Mouse (Mus musculus): ENCODE data around the gene Zc3hav1.

Zc3hav1 gene

DNA sequence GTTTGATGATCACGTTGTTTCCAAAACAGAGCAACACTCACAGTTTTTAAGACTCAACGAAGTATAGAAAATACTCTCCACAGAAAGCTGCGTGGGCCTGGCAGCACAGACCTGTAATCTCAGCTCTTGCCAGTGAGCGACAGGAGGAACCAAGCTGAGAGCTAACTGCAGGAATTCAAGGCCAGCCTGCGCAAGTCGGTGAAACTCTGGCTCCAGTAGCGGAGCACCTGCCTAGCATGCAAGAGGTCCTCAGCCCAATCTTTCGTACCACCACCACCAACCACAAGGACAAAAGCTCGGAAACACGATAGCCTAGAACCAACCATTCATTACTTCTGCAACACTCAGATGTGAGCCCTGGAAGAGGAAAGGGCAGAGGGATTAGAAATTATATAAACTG lies 2.0 kb downstream of the Zc3hav1 start:
- DNase-seq (ENCODE audit: low spot score in 2 of 2): peak in 1 of 2 experiments; percentile 47

DNA sequence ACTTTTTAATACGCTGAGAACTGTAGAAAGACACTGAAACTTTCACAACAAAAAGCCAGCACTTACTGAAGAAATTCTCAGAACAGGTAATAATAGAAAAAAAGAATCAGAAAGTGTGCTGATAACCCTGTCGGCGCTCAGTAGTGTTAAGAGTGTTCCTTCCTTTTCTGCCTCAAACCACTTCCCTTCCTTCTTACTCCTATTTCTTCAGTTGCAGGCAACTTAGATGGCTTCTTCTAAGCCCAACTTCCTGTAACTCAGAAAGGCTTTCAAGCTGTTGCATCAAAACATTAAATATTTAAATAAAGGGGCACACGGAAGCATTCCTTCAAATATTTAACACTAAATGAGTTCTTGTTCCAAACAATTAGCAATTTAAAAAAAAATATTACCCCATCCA lies 2.5 kb downstream of the Zc3hav1 start:
- DNase-seq (ENCODE audit: low spot score in 2 of 2): no peak

DNA sequence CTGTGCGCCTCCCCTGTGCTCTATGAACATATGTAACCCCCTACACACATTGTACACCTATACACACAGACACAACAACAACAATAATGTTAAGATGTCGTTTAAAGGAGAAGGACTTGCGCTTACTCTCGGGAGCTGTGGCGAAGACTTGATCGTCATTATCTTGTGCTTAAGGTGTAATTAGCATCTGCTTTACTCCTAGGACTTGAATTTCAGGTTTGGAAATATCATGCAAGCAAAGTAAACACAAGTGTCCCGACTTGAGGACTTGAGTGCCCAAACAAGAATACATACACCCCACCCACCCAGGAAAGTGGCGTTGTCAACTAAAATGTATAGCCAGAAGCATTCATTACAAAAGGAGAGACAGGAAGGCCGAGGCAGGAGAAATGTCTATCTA lies 4.6 kb downstream of the Zc3hav1 start:
- no peak for DNase-seq (ENCODE audit: low spot score in 2 of 2)

DNA sequence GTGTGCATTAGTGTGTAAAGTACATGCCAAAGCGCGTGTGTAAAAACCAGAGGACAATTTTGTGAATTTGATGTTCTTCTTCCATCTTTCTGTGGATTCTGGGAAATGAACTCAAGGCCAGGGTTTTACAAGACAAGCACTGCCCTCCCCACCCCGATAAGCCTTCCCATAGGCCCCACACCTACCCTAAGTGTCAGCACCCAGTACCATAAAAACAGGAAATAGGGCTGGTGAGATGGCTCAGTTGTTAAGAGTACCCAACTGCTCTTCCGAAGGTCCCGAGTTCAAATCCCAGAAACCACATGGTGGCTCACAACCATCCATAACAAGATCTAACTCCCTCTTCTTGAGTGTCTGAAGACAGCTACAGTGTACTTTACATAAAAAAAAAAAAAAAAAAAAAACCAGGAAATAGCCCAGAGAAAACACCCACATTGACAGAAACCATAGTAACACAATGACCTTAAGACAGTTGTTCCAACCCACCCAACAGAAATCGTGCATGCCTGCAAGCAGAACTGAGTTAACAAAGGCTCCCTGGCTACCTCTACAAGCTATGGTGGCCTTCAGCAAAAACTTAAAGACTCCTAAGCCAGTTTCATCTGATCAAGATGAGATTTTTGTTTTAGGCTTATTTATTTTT lies 5.5 kb downstream of the Zc3hav1 start:
- no peak for DNase-seq (ENCODE audit: low spot score in 2 of 2)

DNA sequence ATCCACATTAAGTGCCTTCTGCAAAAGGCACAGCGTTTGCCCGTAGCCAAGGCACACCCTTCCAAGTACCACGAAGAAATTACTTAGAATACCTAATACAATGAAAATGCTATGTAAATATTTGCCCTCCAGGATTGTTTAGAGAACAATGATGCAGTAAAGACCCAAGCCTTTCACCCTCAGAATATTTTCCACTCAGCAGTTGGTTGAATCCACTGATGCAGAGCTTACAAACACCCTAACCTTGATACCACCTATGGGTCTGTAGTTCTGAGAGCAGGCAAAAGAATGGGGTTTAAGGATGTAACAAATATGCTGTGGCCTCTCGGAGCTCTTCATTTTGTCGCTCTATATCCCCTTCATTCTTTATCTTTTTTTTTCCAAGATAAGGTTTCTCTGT lies 6.5 kb downstream of the Zc3hav1 start:
- no peak for DNase-seq (ENCODE audit: low spot score in 2 of 2)

DNA sequence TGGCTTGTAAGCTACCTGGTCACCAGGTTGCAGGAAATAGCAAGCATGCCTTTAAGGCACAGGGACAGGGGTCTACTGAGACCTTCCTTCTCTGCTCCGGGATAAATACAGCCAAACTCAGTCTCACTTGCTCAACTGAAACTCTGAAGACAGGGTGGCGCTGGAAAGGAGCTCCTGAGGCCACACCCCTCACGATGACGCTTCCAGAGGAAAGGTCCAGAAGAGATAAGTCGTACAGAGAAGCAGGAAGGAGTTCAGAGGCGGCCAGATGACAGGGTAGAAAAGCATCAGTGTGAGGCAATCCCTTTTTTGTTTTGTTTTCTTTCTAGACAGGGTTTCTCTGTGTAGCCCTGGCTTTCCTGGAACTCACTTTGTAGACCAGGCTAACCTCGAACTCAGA lies 8.6 kb downstream of the Zc3hav1 start:
- peak; percentile 70 to 90 for DNase-seq (ENCODE audit: low spot score in 2 of 2)

DNA sequence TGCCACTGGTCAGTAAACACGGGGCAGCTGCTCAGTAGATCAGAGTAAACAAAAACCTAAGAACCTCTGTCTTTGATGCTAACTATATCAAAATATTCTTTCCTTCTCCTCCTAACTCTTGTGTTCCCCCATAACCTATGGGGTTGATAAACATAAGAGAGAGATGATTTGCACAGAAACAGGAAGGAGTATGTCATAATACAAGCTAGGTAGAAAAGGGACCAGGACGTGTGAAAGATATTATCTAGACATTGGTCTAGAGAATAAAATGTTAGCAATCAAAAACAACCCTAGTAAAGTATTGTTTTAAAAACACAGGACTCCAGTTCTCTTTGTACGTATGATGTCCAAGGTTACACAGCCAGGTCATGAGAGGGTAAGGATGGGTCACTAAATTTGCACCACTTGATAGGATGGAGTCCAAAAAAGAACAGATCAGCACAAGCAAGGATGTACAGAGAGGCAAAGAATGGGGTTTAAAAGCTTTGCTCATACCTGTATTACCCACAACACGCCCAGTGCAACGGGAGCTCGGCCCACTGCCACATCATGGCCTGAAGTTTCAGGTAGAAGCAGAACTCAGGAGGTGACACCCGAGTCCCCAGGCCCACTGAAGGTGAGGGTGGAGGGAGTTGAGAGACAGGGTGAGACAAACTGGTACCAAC lies 10.3 kb downstream of the Zc3hav1 start:
- DNase-seq (ENCODE audit: low spot score in 2 of 2): no peak

DNA sequence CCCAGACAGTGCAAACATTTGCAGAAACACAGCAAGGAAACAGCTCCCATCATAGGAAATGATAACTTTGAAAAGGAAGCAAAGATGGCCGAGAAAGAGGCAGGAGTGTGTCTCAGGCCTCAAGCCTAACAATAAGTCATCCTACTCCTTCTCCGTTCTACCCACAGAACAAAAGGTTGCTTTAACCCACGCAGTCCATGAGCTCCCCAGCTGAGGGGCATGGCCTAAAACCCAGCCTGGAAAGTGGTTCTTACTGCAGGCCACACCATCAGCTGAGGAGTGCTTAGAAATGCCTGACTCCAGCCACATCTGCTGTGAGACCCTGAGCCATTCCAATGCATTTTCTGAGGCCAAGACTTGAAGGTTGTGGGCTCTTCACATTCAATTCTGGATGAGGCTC lies 10.8 kb downstream of the Zc3hav1 start:
- DNase-seq (ENCODE audit: low spot score in 2 of 2): no peak

DNA sequence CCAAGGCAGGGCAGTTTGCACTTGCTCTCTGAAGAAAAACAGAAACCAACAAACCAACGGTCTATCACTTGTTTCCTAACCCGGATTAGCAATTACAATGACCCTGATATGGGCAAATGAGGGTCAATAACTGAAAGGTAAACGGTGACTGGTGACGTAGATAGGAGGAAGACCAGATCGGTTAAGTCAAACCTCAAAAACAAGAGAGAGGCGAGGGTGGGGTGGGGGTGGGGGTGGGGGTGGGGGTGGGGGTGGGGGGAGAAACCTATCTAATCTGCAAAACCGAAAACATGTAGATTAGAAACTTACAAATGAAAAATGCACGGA lies 11.8 kb downstream of the Zc3hav1 start:
- DNase-seq (ENCODE audit: low spot score in 2 of 2): no peak

DNA sequence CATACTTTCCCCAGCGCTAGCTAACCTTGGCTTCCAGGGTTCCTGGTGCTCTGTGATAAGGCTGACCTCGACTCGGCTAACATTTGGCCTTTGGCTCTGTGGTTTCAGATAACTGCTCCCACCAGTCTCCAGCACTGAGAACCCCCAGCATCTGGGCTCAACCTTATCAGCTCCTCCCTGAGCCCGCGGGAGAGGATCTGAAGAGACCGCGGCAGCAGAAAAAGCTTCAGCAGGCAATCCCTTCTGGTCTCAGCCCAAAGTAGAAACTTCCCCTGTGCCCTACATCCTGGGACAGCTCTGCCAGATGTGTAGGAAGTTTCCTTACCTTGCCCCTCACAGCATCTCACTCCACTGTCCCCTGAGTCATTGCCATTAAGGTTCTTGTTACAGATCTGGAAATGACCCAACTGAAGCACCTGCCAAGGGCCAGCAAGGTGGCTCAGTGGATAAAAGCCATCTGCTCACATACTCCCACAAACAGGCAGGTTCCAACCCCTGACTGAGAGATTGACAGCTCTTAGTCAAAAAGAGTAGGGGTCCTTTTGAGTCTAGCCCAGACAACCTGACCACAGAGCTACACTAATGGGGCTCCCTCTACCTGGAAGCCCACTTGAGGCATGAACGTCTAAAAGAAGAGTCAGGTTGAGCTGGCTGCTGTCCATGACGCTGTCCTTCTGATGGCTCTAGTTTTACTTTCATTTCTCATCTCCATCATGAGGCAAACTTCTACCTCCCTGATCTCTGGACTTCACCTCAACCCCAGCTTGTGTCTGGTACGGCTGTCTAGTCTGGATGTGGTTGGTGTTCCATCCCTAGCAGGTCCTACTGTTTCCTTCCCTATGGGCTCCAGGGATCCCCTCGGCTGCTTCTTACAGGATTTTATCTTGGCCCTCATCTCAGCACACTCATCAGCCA lies 12.4 kb downstream of the Zc3hav1 start:
- DNase-seq (ENCODE audit: low spot score in 2 of 2): peak; percentile 67 to 73

DNA sequence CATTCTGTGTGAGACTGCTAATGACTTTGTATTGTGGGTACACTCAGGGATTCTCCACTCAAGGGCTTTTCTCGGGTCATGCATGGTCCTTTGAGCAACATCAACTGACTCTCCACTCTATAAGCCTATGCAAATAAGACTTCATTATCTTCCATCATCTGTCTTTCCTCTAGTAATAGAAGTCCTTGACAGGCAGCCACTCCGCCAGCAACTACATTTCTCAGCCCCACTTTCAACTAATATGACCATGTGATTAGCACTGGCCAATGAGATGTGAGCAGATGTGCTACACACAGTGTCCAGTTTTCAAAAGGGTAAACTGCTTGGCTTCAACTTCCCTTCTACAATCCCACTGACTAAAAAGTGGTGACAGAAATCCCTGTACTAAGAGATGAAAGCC lies 15.3 kb downstream of the Zc3hav1 start:
- DNase-seq (ENCODE audit: low spot score in 2 of 2): no peak

DNA sequence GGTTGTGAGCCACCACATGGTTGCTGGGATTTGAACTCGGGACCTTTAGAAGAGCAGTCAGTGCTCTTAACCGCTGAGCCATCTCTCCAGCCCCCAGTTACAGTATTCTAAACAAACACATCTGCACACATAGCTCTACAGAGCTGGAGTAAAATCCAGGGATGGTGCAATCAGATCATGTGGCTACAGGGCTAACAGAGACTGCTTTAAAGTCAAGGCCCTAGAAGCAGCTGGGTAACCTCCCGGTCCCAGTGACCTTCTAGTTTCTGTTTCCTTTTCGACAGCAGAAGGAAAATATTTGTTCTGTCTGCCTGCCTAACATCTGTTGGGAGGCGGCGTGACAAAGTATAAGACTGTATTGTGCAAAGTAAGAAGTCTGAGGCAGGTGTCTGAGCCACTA lies 16.5 kb downstream of the Zc3hav1 start:
- no peak for DNase-seq (ENCODE audit: low spot score in 2 of 2)

DNA sequence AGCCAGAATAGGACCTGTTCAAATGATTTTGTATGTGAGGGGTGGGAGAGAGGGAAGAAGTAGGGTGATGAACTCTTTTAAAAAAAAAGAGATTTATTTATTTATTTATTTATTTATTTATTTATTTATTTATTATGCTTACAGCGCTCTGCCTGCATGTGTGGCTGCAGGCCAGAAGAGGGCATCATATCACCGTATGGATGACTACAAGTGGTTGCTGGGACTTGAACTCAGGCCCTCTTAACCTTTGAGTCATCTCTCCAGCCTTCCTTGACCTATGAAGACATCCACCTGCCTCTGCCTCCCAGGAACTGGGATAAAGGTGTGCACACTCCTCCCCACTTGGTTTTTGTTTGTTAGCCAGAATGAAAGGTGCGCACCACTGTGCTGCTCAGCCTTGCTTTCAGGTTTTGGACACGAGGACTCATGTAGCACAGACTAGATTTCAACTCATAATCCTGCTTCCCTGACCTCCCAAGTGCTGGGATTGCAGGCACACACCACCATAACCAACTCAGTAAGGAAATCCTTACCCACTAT lies 17.2 kb downstream of the Zc3hav1 start:
- no peak for DNase-seq (ENCODE audit: low spot score in 2 of 2)

DNA sequence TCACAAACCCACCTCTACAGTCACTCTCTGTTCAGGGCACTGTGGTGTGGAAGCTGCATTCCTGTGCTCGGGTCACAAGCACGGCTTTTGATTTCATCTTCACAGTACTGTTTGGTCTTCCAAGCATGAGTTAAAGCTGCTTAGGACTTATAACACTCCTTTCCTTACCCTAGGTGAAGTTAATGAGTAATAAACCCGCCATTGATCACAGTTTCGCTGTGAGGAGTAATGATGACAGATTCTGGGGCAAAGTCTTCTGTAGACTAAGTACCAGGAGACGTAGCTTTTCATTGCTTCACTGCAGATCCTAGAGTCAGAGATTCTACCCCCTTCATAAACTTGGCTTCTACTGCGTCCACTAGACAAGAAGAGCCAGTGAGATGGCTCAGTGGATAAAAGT lies 19.1 kb downstream of the Zc3hav1 start:
- DNase-seq (ENCODE audit: low spot score in 2 of 2): no peak

DNA sequence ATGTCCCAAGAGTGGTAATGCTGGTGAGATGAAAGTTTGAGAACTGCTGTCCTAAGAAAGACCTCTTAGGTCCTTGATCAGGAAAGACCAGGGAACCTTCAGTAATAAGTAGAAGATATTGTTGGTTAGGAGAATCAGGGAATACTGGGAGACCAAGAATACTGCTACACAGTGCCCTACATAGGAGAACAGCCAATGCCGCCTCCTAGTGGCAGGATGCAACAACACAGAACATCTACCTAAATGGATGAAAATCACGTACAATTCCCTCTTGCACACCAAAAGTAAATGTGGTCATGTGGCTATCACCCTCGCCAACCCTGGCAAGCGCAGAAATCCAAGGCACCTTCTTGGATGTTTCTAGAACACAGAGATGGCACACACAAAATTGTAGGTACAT lies 27.8 kb downstream of the Zc3hav1 start:
- DNase-seq (ENCODE audit: low spot score in 2 of 2): peak in 1 of 2 experiments; percentile 51

DNA sequence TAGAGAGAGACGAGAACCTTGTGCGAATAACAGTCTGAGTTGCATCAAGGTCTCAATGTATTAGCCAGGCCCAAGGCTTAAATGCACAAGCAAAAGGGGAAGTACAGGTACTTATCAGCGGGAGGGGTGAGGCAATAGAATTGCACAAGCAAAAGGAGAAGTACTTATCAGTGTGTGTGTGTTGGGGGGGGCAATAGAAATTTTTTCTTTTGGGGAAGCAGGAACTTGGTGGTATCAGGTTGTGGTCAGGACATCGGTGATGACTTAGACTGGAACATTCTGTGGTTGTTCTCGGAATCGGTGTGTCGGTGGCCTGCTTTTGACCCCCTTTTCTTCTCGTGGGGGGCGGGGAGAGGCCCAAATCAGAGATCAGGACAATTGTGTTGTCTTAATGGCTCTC lies 33.8 kb downstream of the Zc3hav1 start:
- DNase-seq (ENCODE audit: low spot score in 2 of 2): no peak

DNA sequence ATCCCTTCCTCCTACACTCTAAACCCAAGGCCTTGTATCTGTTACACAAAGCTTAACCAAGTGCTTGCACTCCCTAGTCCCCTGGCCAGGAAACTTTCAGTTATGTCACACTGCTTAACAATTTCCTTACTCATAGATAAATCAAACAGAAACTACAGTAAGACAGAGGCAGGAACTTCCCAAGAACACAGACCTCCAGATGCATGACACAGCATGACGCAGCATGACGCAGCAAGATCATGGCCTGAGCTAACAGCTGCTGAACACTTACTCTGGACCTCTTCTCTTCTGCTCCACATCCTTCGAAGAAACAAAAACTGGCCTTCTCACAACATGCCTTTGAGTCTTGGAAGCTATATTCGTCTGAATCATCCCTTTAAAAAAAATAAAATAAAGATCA lies 38.4 kb downstream of the Zc3hav1 start:
- DNase-seq (ENCODE audit: low spot score in 2 of 2): peak; percentile 78 to 84

DNA sequence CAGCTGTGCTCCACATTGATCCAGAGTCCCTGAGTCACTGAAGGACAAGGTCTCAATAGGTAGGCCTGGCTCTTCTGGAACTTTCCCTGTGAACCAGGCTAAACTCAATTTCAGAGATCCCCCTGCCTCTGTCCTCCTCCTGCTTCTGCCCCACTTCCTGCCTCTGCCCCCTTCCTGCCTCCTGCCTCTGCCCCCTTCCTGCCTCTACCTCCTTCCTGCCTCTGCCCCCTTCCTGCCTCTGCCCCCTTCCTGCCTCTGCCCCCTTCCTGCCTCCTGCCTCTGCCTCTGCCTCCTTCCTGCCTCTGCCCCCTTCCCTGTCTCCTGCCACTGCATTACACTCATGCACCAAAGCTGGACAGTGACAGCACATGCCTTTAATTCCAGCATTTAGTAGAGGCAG lies 44.7 kb downstream of the Zc3hav1 start:
- DNase-seq (ENCODE audit: low spot score in 2 of 2): no peak

DNA sequence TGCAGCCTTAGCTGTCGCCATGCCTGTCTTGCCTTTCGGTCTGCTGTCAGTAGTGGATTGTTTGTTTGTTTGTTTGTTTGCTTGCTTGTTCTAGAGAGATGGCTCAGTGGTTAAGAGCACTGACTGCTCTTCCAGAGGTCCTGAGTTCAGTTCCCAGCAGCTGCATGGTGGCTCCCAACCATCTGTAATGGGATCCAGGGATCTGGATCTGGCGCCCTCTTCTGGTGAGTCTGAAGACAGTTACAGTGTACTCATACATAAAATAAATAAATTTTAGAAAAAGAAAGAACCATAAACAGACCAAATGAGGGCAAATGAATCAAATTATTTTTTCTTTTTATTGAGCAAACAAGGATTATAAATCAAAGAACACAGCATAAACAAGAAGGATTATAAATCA lies 49.4 kb downstream of the Zc3hav1 start:
- DNase-seq (ENCODE audit: low spot score in 2 of 2): peak in 1 of 2 experiments; percentile 52

DNA sequence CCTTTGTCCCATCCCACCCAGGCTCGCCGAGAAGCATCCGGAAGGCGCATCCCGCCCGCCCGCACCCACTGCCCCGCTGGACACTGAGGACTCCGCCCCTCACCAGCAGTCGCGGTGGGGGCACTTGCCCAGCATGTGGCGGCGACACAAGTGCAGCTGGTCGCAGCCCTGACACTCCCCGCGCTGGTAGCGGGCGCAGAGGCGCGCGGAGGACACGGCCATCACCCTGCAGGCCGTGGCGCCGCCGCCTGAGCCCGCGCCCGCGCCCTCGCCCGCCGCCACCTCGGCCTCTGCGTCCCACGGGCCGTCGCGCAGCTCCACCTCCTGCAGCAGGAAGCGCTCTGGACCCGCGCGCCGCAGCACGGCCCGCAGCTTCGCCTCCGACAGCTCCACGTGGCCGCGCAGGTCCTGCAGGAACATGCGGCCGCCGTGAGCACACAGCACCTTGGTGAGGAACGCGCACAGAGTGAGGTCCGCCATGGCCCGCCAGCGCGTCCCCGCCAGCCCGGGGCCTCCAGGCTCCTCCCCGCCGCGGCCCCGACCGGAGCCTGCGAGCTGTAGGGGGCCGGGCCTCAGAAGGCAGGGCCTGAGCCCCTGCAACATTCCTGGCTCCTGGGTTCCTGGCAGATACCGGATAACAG lies 55.5 kb downstream of the Zc3hav1 start, which contains the start of gene Zc3hav1l:
Zc3hav1l (minus strand) TSS at position 499 of the 641 bp plus-strand sequence.
- DNase-seq (ENCODE audit: low spot score in 2 of 2): peak; percentile 51 to 59

DNA sequence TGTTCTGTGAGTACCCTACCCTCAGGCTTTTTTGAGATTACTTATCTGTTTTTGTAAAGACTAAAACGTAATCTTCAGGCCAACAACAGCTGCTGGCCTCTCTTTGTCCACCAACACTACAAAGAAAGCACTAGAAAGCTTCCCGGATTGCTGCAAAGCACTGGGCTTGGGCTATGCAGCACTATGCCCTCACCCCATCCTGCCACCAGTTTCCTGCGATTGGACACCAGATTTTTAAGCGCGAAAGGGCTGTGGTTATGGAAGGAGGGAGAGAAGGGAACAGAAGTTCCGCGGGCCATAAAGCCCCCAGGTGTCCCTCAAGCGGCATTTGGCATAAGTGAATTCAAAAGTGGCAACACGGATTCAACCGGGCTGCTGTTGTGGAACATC lies 56.2 kb downstream of the Zc3hav1 start:
- DNase-seq (ENCODE audit: low spot score in 2 of 2): peak in 1 of 2 experiments; percentile 19

All from spleen, postnatal 10 days (tissue).